Mouse (Mus musculus) C2C12 (cell line): Measurements from ENCODE around the gene Phlda1.

Experiments
- CTCF ChIP-seq: IDR thresholded peaks from one replicate; pipeline ENCODE4 v1.5.1; 2011; ENCODE audit not compliant: control insufficient read depth, insufficient read depth, insufficient read length
- USF1 ChIP-seq: IDR thresholded peaks from one replicate; pipeline ENCODE4 v1.6.1; 2011; ENCODE audit warnings: low read depth, mild to moderate bottlenecking, control low read depth, moderate library complexity

DNA sequence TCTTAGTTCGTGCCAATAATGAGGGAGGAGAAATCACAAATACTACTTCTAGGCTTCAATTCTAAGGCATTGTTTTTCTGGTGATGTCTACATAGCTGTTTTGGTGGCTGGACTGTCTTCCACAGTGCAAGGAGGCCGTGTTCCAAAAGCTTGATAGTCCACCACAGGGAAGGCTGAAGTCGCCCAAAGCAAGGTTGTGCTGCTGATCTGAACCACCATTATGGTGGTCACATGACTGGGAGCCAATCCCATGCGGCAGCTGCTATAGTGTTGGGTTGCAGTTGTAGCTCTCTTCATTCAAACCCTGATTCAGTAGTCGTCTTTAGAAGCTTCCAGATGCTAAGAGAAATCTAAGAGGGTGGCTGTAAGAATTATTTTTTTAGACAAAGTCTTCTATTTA, 26.5 kb upstream of the Phlda1 start:
- TF ChIP-seq CTCF (no peak), USF1 (peak; percentile 67)
